Mouse (Mus musculus) T-cell, adult 2 months (primary cell): ENCODE results near the gene Lrrk1.

ENCODE experiments used
- DNase-seq: peaks from one replicate; pipeline ENCODE4 v3.0.0; 2022; ENCODE audit warnings: low spot score

Lrrk1 gene

GRCm38 (mm10) chr7:66300680-66301079 lies 87.5 kb downstream of the Lrrk1 start:
- peak; percentile 68 for DNase-seq

- no peak for DNase-seq
Measured at GRCm38 (mm10) chr7:66297656-66298021, 90.5 kb downstream of the Lrrk1 start.

- DNase-seq: no peak
Measured at GRCm38 (mm10) chr7:66296921-66297655, 91.1 kb downstream of the Lrrk1 start.

GRCm38 (mm10) chr7:66292552-66293376 lies 95.4 kb downstream of the Lrrk1 start:
- no peak for DNase-seq

- peak; percentile 33 for DNase-seq
Measured at GRCm38 (mm10) chr7:66292010-66292409, 96.1 kb downstream of the Lrrk1 start.

GRCm38 (mm10) chr7:66282984-66283612 lies 105.1 kb downstream of the Lrrk1 start:
- no peak for DNase-seq

GRCm38 (mm10) chr7:66282265-66282664 lies 105.9 kb downstream of the Lrrk1 start:
- DNase-seq: no peak

- DNase-seq: no peak
Measured at GRCm38 (mm10) chr7:66278001-66278400, 110.1 kb downstream of the Lrrk1 start.

GRCm38 (mm10) chr7:66273494-66273893 lies 114.7 kb downstream of the Lrrk1 start:
- no peak for DNase-seq

GRCm38 (mm10) chr7:66271226-66271625 lies 116.9 kb downstream of the Lrrk1 start:
- no peak for DNase-seq

GRCm38 (mm10) chr7:66266942-66267850 lies 121.0 kb downstream of the Lrrk1 start:
- no peak for DNase-seq

- peak; percentile 35 for DNase-seq
Measured at GRCm38 (mm10) chr7:66263421-66263820, 124.7 kb downstream of the Lrrk1 start.

- peak; percentile 45 for DNase-seq
Measured at GRCm38 (mm10) chr7:66262570-66263156, 125.5 kb downstream of the Lrrk1 start.

- DNase-seq: no peak
Measured at GRCm38 (mm10) chr7:66260763-66261390, 127.3 kb downstream of the Lrrk1 start.

- no peak for DNase-seq
Measured at GRCm38 (mm10) chr7:66260295-66260694, 127.9 kb downstream of the Lrrk1 start.

GRCm38 (mm10) chr7:66259436-66260206 lies 128.5 kb downstream of the Lrrk1 start:
- DNase-seq: no peak

- DNase-seq: no peak
Measured at GRCm38 (mm10) chr7:66258997-66259396, 129.2 kb downstream of the Lrrk1 start.

GRCm38 (mm10) chr7:66257232-66257631 lies 130.9 kb downstream of the Lrrk1 start:
- DNase-seq: no peak

GRCm38 (mm10) chr7:66256441-66256840 lies 131.7 kb downstream of the Lrrk1 start:
- DNase-seq: no peak

GRCm38 (mm10) chr7:66254993-66255392 lies 133.2 kb downstream of the Lrrk1 start:
- no peak for DNase-seq
